Mouse (Mus musculus): ENCODE data around the gene Dzank1. TPM values are rescaled to one million over a fixed set of nuclear protein-coding genes. Genes with fewer than 3 reads are reported as not detected.
A peak's percentile ranks its signal among the peaks of the same experiment; 100 is the strongest.

Gene Dzank1
- total and polyA plus RNA-seq, 2 experiments from 2014 or later = 9.2 to 15.0 TPM

DNA sequence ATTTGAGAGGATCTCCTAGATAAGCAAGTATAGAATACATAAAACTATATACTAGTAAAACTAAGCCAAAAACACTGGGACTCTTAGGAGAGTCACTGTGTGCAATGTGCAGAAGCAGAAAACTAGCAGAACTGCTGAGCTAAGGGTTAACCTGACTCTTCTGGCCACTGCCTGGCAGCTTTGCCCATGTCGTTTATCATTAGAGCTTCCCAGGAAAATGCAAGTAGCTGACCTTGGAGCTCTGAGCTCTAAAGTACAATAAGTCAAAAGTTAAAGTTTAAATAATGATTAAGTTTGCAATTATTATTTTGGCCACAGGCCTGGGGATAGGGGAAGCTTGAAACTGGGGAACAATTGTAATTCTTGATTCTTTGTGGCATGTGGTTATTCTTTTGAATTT is 18.3 kb upstream of the Dzank1 start:
- ATAC-seq (no peak), DNase-seq (no peak)
- H3K4me1 ChIP-seq (ENCODE audit: insufficient read depth) = peaks cover 3% of the 10 kb centered on the region; the same call in 1 of the 2 replicates
- TF ChIP-seq CTCF (IDR thresholded peaks at IDR 0.05; ENCODE audit: low read depth) = no peak
- H3K9me3 ChIP-seq (ENCODE audit: low read length) = no peaks in the 10 kb centered on the region
- no peaks in the 10 kb centered on the region for H3K27me3 ChIP-seq (ENCODE audit: insufficient read depth, low read length)
- H3K4me2 ChIP-seq (ENCODE audit: low read depth) = no peak overlapping the region
- no peak overlapping the region for H3K9ac ChIP-seq
- no peak overlapping the region for H3K4me3 ChIP-seq (ENCODE audit: low read depth, low read length)
- peaks cover 33% of the 10 kb centered on the region for H3K36me3 ChIP-seq (ENCODE audit: insufficient read depth)
- no peak overlapping the region for H3K27ac ChIP-seq (ENCODE audit: low read depth, low read length)
- WGBS = 50% methylated on average over 1 of the region's 1 CpGs

DNA sequence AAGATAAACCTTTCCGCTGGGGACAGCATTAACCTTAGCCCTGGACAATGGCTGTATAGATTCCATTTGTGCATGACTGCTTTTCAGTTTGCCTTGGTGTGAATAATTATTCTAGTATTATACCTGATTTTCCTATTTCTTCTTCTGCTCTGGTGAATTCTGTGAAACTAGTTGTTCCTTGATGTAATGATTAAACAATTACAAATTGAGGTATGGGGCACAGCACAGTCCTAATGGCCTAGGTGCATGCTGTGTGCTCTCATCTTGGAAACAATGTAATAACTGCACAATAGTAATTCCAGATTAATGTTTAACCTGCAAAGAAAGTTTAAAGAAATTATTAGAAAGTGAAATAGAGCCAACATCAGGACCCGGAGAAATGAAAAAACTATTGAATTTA is 17.8 kb upstream of the Dzank1 start:
- Histone ChIP-seq H3K4me2 (ENCODE audit: low read depth) (no peak overlapping the region), H3K27me3 (ENCODE audit: insufficient read depth, low read length) (no peaks in the 10 kb centered on the region), H3K4me3 (ENCODE audit: low read depth, low read length) (no peak overlapping the region), H3K4me1 (ENCODE audit: insufficient read depth) (peaks cover 3% of the 10 kb centered on the region; the same call in 1 of the 2 replicates), H3K9me3 (ENCODE audit: low read length) (no peaks in the 10 kb centered on the region), H3K27ac (ENCODE audit: low read depth, low read length) (no peak overlapping the region), H3K9ac (no peak overlapping the region), H3K36me3 (ENCODE audit: insufficient read depth) (peaks cover 33% of the 10 kb centered on the region)
- DNase-seq (no peak), ATAC-seq (no peak)
- no peak for TF ChIP-seq CTCF (IDR thresholded peaks at IDR 0.05; ENCODE audit: low read depth)
- 84% methylated on average over 2 of the region's 2 CpGs for WGBS

DNA sequence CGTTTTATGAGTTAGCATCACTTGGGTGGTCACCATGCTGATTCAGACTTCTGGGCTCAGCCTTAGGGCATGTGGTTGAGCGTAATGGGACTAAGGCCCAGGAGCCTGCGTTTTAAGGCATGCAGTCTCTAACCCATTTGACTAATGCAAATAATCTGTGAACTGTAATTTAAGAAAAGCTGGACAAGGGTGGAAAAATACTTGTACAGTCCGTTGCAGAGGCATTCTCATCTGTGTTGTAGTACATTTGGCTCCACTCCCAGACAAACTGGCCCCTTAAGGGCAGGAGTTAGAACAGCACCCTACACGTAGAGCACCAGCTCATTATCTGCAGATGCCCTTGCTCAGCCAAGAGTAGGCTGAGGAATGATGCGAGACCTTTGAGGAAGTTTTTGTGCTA is 17.4 kb upstream of the Dzank1 start:
- Histone ChIP-seq H3K36me3 (ENCODE audit: insufficient read depth) (peaks cover 36% of the 10 kb centered on the region), H3K27ac (ENCODE audit: low read depth, low read length) (no peak overlapping the region), H3K27me3 (ENCODE audit: insufficient read depth, low read length) (no peaks in the 10 kb centered on the region), H3K4me3 (ENCODE audit: low read depth, low read length) (no peak overlapping the region), H3K9ac (no peak overlapping the region), H3K4me2 (ENCODE audit: low read depth) (no peak overlapping the region), H3K9me3 (ENCODE audit: low read length) (no peaks in the 10 kb centered on the region), H3K4me1 (ENCODE audit: insufficient read depth) (no peaks in the 10 kb centered on the region)
- no peak for TF ChIP-seq CTCF (IDR thresholded peaks at IDR 0.05; ENCODE audit: low read depth)
- DNase-seq = no peak
- WGBS = 69% methylated on average over 6 of the region's 6 CpGs
- no peak for ATAC-seq

DNA sequence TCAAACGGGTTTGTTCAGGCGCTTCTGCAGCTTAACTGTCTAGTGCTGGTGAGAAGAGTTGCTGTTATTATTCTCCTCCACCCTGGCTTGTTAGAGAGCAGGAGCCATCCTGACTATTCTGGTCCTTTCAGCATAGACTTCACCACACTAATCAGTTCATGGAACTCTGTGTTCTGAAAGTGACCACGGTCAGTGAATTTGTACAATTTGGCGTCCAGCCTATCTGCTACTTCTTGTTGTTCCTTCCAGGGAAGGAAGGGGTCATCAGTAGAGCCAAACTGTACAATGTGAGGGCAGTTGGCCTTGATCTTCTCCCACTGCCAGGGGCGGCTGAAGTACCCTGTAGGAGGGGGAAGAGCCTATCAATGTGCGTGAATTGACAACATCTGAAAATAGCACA is 16.5 kb upstream of the Dzank1 start:
- H3K9ac ChIP-seq = no peak overlapping the region
- peaks cover 46% of the 10 kb centered on the region for H3K36me3 ChIP-seq (ENCODE audit: insufficient read depth)
- DNase-seq (no peak), ATAC-seq (no peak)
- H3K4me1 ChIP-seq (ENCODE audit: insufficient read depth) = no peaks in the 10 kb centered on the region
- H3K27me3 ChIP-seq (ENCODE audit: insufficient read depth, low read length) = no peaks in the 10 kb centered on the region
- no peak overlapping the region for H3K4me2 ChIP-seq (ENCODE audit: low read depth)
- H3K9me3 ChIP-seq (ENCODE audit: low read length) = no peaks in the 10 kb centered on the region
- no peak overlapping the region for H3K4me3 ChIP-seq (ENCODE audit: low read depth, low read length)
- no peak overlapping the region for H3K27ac ChIP-seq (ENCODE audit: low read depth, low read length)
- no peak for TF ChIP-seq CTCF (IDR thresholded peaks at IDR 0.05; ENCODE audit: low read depth)
- 91% methylated on average over 6 of the region's 6 CpGs for WGBS

DNA sequence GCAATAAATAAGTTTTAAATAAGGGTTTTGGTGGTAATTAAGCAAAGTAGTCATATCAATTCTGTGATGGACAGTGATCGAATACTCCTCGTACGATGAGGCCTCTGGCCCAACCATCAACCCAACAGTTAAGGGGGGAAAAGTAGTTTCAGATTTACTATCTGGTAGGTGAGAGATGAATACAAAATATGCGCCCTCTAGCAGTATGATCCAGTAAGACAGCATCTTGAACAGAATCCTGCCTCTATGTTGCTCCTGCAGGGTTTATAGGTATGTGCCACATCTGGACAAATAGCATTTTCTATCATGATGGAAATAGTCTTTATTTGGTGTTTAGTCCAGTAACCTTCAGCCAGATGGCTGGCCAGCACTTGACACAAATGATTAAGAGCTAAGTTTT is 14.0 kb upstream of the Dzank1 start:
- no peaks in the 10 kb centered on the region for H3K27me3 ChIP-seq (ENCODE audit: insufficient read depth, low read length)
- no peak overlapping the region for H3K4me2 ChIP-seq (ENCODE audit: low read depth)
- WGBS = 93% methylated on average over 4 of the region's 4 CpGs
- H3K4me3 ChIP-seq (ENCODE audit: low read depth, low read length) = no peak overlapping the region
- H3K36me3 ChIP-seq (ENCODE audit: insufficient read depth) = peaks cover 59% of the 10 kb centered on the region
- TF ChIP-seq CTCF (IDR thresholded peaks at IDR 0.05; ENCODE audit: low read depth) = peak; percentile 34; the same call in 1 of the 2 replicates
- H3K9ac ChIP-seq = no peak overlapping the region
- H3K4me1 ChIP-seq (ENCODE audit: insufficient read depth) = no peaks in the 10 kb centered on the region
- peak; percentile 3 for DNase-seq
- H3K27ac ChIP-seq (ENCODE audit: low read depth, low read length) = no peak overlapping the region
- H3K9me3 ChIP-seq (ENCODE audit: low read length) = no peaks in the 10 kb centered on the region
- no peak for ATAC-seq

DNA sequence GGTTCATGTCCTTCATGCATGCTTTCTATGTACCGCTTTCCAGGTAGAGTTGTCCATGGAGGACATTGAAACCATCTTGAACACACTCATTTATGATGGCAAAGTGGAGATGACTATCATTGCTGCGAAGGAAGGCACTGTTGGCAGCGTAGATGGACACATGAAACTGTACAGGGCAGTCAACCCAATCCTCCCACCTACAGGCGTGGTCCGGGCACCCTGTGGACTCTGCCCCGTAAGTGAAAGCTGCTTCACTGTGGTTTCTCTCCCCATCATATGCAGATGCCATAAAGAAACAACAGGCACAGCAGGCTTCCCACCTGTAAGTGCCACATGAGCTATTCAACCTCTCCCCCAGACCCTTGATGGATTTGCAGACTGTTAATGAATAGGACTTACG is 9.9 kb upstream of the Dzank1 start:
- WGBS = 97% methylated on average over 7 of the region's 7 CpGs
- ATAC-seq = no peak
- Histone ChIP-seq H3K4me1 (ENCODE audit: insufficient read depth) (no peaks in the 10 kb centered on the region), H3K4me3 (ENCODE audit: low read depth, low read length) (no peak overlapping the region), H3K36me3 (ENCODE audit: insufficient read depth) (peaks cover 65% of the 10 kb centered on the region), H3K4me2 (ENCODE audit: low read depth) (no peak overlapping the region), H3K9ac (no peak overlapping the region), H3K27me3 (ENCODE audit: insufficient read depth, low read length) (no peaks in the 10 kb centered on the region), H3K27ac (ENCODE audit: low read depth, low read length) (no peak overlapping the region), H3K9me3 (ENCODE audit: low read length) (no peaks in the 10 kb centered on the region)
- no peak for DNase-seq
- TF ChIP-seq CTCF (IDR thresholded peaks at IDR 0.05; ENCODE audit: low read depth) = no peak

DNA sequence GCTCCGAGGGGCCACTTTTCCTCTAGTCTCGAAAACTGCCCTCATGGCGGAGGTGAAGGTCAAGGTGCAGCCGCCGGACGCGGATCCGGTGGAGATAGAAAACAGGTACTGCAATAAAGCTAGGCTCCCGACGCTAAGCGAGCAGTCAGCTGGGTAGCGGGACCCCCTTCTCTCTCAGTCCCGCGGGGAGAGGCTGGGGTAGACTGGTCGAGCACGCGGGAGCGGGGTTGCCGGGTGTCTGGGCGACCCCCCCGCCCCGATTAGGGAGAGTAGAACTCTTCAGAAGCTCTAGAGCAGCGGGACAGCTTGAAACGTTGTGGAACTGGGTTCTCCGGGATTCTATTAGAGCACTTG is 584 bp upstream of the Dzank1 start:
- no peak for TF ChIP-seq CTCF (IDR thresholded peaks at IDR 0.05; ENCODE audit: low read depth)
- DNase-seq = no peak
- ATAC-seq = peak; percentile 34
- Histone ChIP-seq H3K4me1 (ENCODE audit: insufficient read depth) (peaks cover 9% of the 10 kb centered on the region), H3K36me3 (ENCODE audit: insufficient read depth) (peaks cover 9% of the 10 kb centered on the region; the same call in 1 of the 2 replicates), H3K4me2 (ENCODE audit: low read depth) (peak overlapping the region; percentile 65), H3K27me3 (ENCODE audit: insufficient read depth, low read length) (no peaks in the 10 kb centered on the region; the same call in 1 of the 2 replicates), H3K4me3 (ENCODE audit: low read depth, low read length) (peak overlapping the region; percentile 98), H3K9ac (peak overlapping the region; percentile 90), H3K27ac (ENCODE audit: low read depth, low read length) (peak overlapping the region; percentile 97), H3K9me3 (ENCODE audit: low read length) (no peaks in the 10 kb centered on the region)
- under 1% methylated on average over 25 of the region's 25 CpGs for WGBS
